Mouse (Mus musculus): Measurements from ENCODE around the gene Atp8b5. TPM values are rescaled to one million over a fixed set of nuclear protein-coding genes. Genes with fewer than 3 reads are reported as not detected.
A peak's percentile ranks its signal among the peaks of the same experiment; 100 is the strongest.

Gene Atp8b5
- polyA plus RNA-seq, 1 experiment from 2014 or later = 1.1 TPM

GRCm38 (mm10) chr4:43398014-43398413 is 131.1 kb downstream of the Atp8b5 start:
- 76% methylated on average over 4 of the region's 4 CpGs for WGBS
- ATAC-seq = no peak
- no peak for TF ChIP-seq CTCF (IDR thresholded peaks at IDR 0.05; ENCODE audit: low read depth)
- Histone ChIP-seq H3K9me3 (ENCODE audit: control insufficient read depth) (no peaks in the 10 kb centered on the region), H3K27ac (ENCODE audit: low read depth, low read length) (no peak overlapping the region), H3K4me3 (ENCODE audit: low read depth, low read length) (no peak overlapping the region), H3K27me3 (replicated peaks; ENCODE audit: control insufficient read depth, insufficient read depth, low read length) (no peaks in the 10 kb centered on the region), H3K4me2 (replicated peaks; ENCODE audit: low read depth) (no peak overlapping the region), H3K4me1 (replicated peaks; ENCODE audit: control insufficient read depth, insufficient read depth, low read length) (peaks cover 6% of the 10 kb centered on the region), H3K36me3 (ENCODE audit: control insufficient read depth, insufficient read depth) (no peaks in the 10 kb centered on the region), H3K9ac (ENCODE audit: low read depth, low read length) (no peak overlapping the region)

DNA sequence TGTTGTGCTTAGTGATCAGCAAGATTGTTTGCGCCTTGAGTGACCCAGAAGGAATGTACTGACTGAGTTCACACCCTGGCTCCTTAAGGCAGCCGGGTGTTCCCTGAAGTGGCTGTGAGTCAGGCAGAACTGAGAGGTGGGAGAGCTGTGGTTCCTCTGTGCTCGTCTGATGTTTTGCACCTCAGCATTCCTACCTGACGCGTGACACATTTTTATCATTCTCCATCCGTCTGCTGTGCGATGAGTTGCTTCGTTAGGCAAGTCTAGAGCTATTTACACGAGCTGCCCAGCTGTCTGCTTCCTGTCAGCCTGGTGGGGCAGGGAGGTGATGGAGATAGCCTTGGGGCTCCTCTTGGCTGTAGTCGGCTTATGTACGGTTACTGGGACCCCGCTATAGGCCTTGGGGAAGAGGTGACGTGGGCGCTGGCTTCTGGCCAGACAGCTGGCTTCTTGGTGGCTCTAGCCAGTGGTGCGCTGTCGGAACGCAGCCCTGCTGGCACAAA is 131.9 kb downstream of the Atp8b5 start:
- 47% methylated on average over 17 of the region's 17 CpGs for WGBS
- TF ChIP-seq CTCF (IDR thresholded peaks at IDR 0.05; ENCODE audit: low read depth) = no peak
- H3K9ac ChIP-seq (ENCODE audit: low read depth, low read length) = peak overlapping the region; percentile 18; the same call in 1 of the 2 replicates

GRCm38 (mm10) chr4:43399391-43400131 is 132.6 kb downstream of the Atp8b5 start:
- H3K4me2 ChIP-seq (replicated peaks; ENCODE audit: low read depth) = peak overlapping the region; percentile 24; the same call in 1 of the 2 replicates
- peak overlapping the region; percentile 61 for H3K27ac ChIP-seq (ENCODE audit: low read depth, low read length)
- H3K27me3 ChIP-seq (replicated peaks; ENCODE audit: control insufficient read depth, insufficient read depth, low read length) = no peaks in the 10 kb centered on the region
- TF ChIP-seq CTCF (IDR thresholded peaks at IDR 0.05; ENCODE audit: low read depth) = no peak
- H3K36me3 ChIP-seq (ENCODE audit: control insufficient read depth, insufficient read depth) = 0 out of 2 replicates have a peak, but pooled peaks cover 4% of the 10 kb centered on the region
- ATAC-seq = peak; percentile 10; the same call in 1 of the 2 replicates
- H3K4me3 ChIP-seq (ENCODE audit: low read depth, low read length) = no peak overlapping the region
- WGBS = 73% methylated on average over 31 of the region's 31 CpGs
- peaks cover 6% of the 10 kb centered on the region for H3K4me1 ChIP-seq (replicated peaks; ENCODE audit: control insufficient read depth, insufficient read depth, low read length)
- no peaks in the 10 kb centered on the region for H3K9me3 ChIP-seq (ENCODE audit: control insufficient read depth)
- H3K9ac ChIP-seq (ENCODE audit: low read depth, low read length) = no peak overlapping the region; the same call in 1 of the 2 replicates

More for the DNA sequence above, 131.9 kb downstream of the Atp8b5 start:
- Histone ChIP-seq H3K4me2 (replicated peaks; ENCODE audit: low read depth) (peak overlapping the region; percentile 24), H3K36me3 (ENCODE audit: control insufficient read depth, insufficient read depth) (no peaks in the 10 kb centered on the region), H3K9me3 (ENCODE audit: control insufficient read depth) (no peaks in the 10 kb centered on the region), H3K4me1 (replicated peaks; ENCODE audit: control insufficient read depth, insufficient read depth, low read length) (peaks cover 6% of the 10 kb centered on the region), H3K27me3 (replicated peaks; ENCODE audit: control insufficient read depth, insufficient read depth, low read length) (no peaks in the 10 kb centered on the region), H3K27ac (ENCODE audit: low read depth, low read length) (peak overlapping the region; percentile 61), H3K4me3 (ENCODE audit: low read depth, low read length) (no peak overlapping the region)
- peak; percentile 40 for ATAC-seq

GRCm38 (mm10) chr4:43400976-43401375 is 134.0 kb downstream of the Atp8b5 start:
- Histone ChIP-seq H3K4me1 (replicated peaks; ENCODE audit: control insufficient read depth, insufficient read depth, low read length) (peaks cover 6% of the 10 kb centered on the region), H3K27me3 (replicated peaks; ENCODE audit: control insufficient read depth, insufficient read depth, low read length) (no peaks in the 10 kb centered on the region), H3K36me3 (ENCODE audit: control insufficient read depth, insufficient read depth) (0 out of 2 replicates have a peak, but pooled peaks cover 7% of the 10 kb centered on the region), H3K9me3 (ENCODE audit: control insufficient read depth) (no peaks in the 10 kb centered on the region), H3K4me2 (replicated peaks; ENCODE audit: low read depth) (peak overlapping the region; percentile 33; the same call in 1 of the 2 replicates), H3K4me3 (ENCODE audit: low read depth, low read length) (no peak overlapping the region; the same call in 1 of the 2 replicates), H3K27ac (ENCODE audit: low read depth, low read length) (peak overlapping the region; percentile 42; the same call in 1 of the 2 replicates), H3K9ac (ENCODE audit: low read depth, low read length) (no peak overlapping the region)
- no peak for ATAC-seq
- TF ChIP-seq CTCF (IDR thresholded peaks at IDR 0.05; ENCODE audit: low read depth) = no peak
- 37% methylated on average over 10 of the region's 10 CpGs for WGBS

- H3K9me3 ChIP-seq (ENCODE audit: control insufficient read depth) = no peaks in the 10 kb centered on the region
- peaks cover 6% of the 10 kb centered on the region for H3K4me1 ChIP-seq (replicated peaks; ENCODE audit: control insufficient read depth, insufficient read depth, low read length)
- 85% methylated on average over 10 of the region's 10 CpGs for WGBS
- ATAC-seq = no peak
- no peak overlapping the region; the same call in 1 of the 2 replicates for H3K4me3 ChIP-seq (ENCODE audit: low read depth, low read length)
- H3K27ac ChIP-seq (ENCODE audit: low read depth, low read length) = peak overlapping the region; percentile 42; the same call in 1 of the 2 replicates
- no peak for TF ChIP-seq CTCF (IDR thresholded peaks at IDR 0.05; ENCODE audit: low read depth)
- 0 out of 2 replicates have a peak, but pooled peaks cover 7% of the 10 kb centered on the region for H3K36me3 ChIP-seq (ENCODE audit: control insufficient read depth, insufficient read depth)
- H3K9ac ChIP-seq (ENCODE audit: low read depth, low read length) = peak overlapping the region; percentile 43; the same call in 1 of the 2 replicates
- H3K27me3 ChIP-seq (replicated peaks; ENCODE audit: control insufficient read depth, insufficient read depth, low read length) = no peaks in the 10 kb centered on the region
- peak overlapping the region; percentile 33; the same call in 1 of the 2 replicates for H3K4me2 ChIP-seq (replicated peaks; ENCODE audit: low read depth)
Measured at GRCm38 (mm10) chr4:43401486-43401885, 134.5 kb downstream of the Atp8b5 start.

DNA sequence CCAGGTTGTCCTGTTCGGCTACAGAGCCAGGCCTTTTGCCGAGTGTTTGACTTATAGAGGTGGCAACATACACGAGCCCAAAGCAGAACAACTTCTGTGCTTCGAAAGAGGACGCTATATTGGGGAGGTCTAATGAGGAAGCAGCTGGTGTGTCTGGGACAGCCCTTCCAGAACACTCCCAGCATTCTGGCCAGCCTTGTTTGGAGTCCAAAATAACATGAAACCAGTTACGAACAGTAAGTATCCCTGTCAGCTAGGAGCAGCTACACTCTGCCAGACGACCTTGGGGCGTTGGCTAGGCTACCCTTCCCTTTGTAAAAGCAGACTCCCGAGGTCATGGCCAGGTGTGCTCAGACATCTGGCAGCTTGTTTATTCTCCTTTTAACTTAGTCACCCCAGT is 135.3 kb downstream of the Atp8b5 start:
- Histone ChIP-seq H3K27ac (ENCODE audit: low read depth, low read length) (no peak overlapping the region; the same call in 1 of the 2 replicates), H3K9me3 (ENCODE audit: control insufficient read depth) (no peaks in the 10 kb centered on the region), H3K36me3 (ENCODE audit: control insufficient read depth, insufficient read depth) (0 out of 2 replicates have a peak, but pooled peaks cover 7% of the 10 kb centered on the region), H3K9ac (ENCODE audit: low read depth, low read length) (no peak overlapping the region), H3K27me3 (replicated peaks; ENCODE audit: control insufficient read depth, insufficient read depth, low read length) (no peaks in the 10 kb centered on the region), H3K4me2 (replicated peaks; ENCODE audit: low read depth) (peak overlapping the region; percentile 33), H3K4me3 (ENCODE audit: low read depth, low read length) (no peak overlapping the region), H3K4me1 (replicated peaks; ENCODE audit: control insufficient read depth, insufficient read depth, low read length) (peaks cover 6% of the 10 kb centered on the region)
- 49% methylated on average over 9 of the region's 9 CpGs for WGBS
- no peak for ATAC-seq
- no peak for TF ChIP-seq CTCF (IDR thresholded peaks at IDR 0.05; ENCODE audit: low read depth)

All from intestine, postnatal 0 days (tissue).